In the genomic region with DNA sequence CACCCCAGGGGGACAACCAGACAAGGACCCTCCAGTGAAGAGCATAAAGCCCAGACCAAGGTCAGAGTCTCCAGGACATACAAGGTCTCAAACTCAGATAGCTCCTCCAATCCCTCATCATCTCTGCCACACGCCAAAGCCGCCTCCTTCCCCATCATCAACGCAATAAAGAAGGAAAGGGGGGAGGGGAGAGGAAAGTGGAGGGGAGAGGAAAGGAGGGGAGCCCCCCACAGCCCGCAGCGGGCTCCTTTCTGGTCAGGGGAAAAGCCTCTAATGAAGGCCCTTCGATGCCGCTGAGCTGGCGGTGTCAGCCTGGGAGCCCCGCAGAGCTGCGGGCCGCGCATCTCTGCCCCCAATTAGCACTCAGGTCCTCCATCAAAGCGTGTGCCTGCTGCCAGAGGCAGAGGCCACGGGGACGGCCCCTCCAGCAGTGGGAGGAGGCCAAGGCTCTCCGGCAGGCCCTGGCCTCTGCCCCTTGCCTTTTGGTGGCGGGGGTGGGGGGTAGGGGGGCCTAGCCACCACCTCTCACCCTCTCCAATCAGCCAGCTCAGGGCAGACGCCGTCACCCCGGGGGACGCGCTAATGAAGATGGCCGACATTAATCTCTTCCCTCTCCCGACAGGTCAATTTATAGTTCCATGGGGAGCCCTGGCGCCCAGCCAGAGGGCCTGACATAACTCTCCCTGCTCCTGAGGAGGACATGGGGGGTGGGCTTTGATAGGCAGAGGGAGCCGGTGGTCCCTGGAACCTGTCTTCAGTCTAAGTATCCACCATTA, we compare ENCODE assay signal across 7 mouse cellular contexts. TPM values are rescaled to one million over a fixed set of nuclear protein-coding genes. Genes with fewer than 3 reads are reported as not detected.
DNase-seq lines count a peak whose midpoint lies in the region; ATAC-seq and TF ChIP-seq lines count a peak whose summit lies in the region.

No protein-coding gene starts in this region.

- WGBS in embryonic facial prominence, embryonic 13.5 days, result 2% methylated on average over 26 of the region's 26 CpGs
- 8% methylated on average over 26 of the region's 26 CpGs for WGBS in intestine, embryonic 14.5 days
- under 1% methylated on average over 26 of the region's 26 CpGs for WGBS in neural tube, embryonic 15.5 days

- H3K4me3 ChIP-seq in layer of hippocampus, adult 2 months, result peak overlapping the region; percentile 45
- H3K4me3 ChIP-seq in embryonic facial prominence, embryonic 13.5 days, result peak overlapping the region; percentile 66
- H3K4me3 ChIP-seq in intestine, embryonic 14.5 days (ENCODE audit: low read depth, low read length), result peak overlapping the region; percentile 6
- peak overlapping the region; percentile 56 for H3K4me3 ChIP-seq in neural tube, embryonic 15.5 days (replicated peaks)

- no peaks in the 10 kb centered on the region for H3K36me3 ChIP-seq in embryonic facial prominence, embryonic 13.5 days
- no peaks in the 10 kb centered on the region for H3K36me3 ChIP-seq in intestine, embryonic 14.5 days (ENCODE audit: control insufficient read depth, insufficient read depth, low read length)
- H3K36me3 ChIP-seq in neural tube, embryonic 15.5 days, result no peaks in the 10 kb centered on the region

- H3K9ac ChIP-seq in embryonic facial prominence, embryonic 13.5 days, result peak overlapping the region; percentile 64
- H3K9ac ChIP-seq in intestine, embryonic 14.5 days (ENCODE audit: low read length), result 0 out of 2 replicates have a peak overlapping the region, but pooled peaks have one; percentile 17
- H3K9ac ChIP-seq in neural tube, embryonic 15.5 days (replicated peaks), result peak overlapping the region; percentile 68

- DNase-seq in layer of hippocampus, adult 2 months (ENCODE audit: low spot score in 2 of 2), result no peak
- no peak for DNase-seq in layer of hippocampus, adult 9-10 months (ENCODE audit: low spot score)
- DNase-seq in intestine, embryonic 14.5 days (ENCODE audit: low spot score), result peak; percentile 61
- DNase-seq in right cerebral cortex, adult 2 months (ENCODE audit: low spot score in 2 of 2), result no peak
- no peak for DNase-seq in ovary, postnatal 36 days (ENCODE audit: low spot score)

- H3K4me1 ChIP-seq in embryonic facial prominence, embryonic 13.5 days, result peaks cover 81% of the 10 kb centered on the region
- peaks cover 44% of the 10 kb centered on the region for H3K4me1 ChIP-seq in intestine, embryonic 14.5 days (replicated peaks; ENCODE audit: control insufficient read depth, insufficient read depth, low read length)
- peaks cover 90% of the 10 kb centered on the region for H3K4me1 ChIP-seq in neural tube, embryonic 15.5 days

- no peaks in the 10 kb centered on the region for H3K9me3 ChIP-seq in embryonic facial prominence, embryonic 13.5 days
- no peaks in the 10 kb centered on the region for H3K9me3 ChIP-seq in intestine, embryonic 14.5 days (ENCODE audit: control insufficient read depth, low read length)
- H3K9me3 ChIP-seq in neural tube, embryonic 15.5 days (replicated peaks), result no peaks in the 10 kb centered on the region

- peak overlapping the region; percentile 76 for H3K4me2 ChIP-seq in embryonic facial prominence, embryonic 13.5 days
- H3K4me2 ChIP-seq in intestine, embryonic 14.5 days (ENCODE audit: low read length), result peak overlapping the region; percentile 74
- H3K4me2 ChIP-seq in neural tube, embryonic 15.5 days, result peak overlapping the region; percentile 83

- H3K27ac ChIP-seq in layer of hippocampus, adult 2 months, result peak overlapping the region; percentile 83
- H3K27ac ChIP-seq in embryonic facial prominence, embryonic 13.5 days, result no peak overlapping the region
- H3K27ac ChIP-seq in intestine, embryonic 14.5 days (ENCODE audit: low read depth), result no peak overlapping the region
- peak overlapping the region; percentile 87 for H3K27ac ChIP-seq in neural tube, embryonic 15.5 days (replicated peaks)

- peaks cover 7% of the 10 kb centered on the region; the same call in 1 of the 2 replicates for H3K27me3 ChIP-seq in embryonic facial prominence, embryonic 13.5 days
- no peaks in the 10 kb centered on the region for H3K27me3 ChIP-seq in intestine, embryonic 14.5 days (replicated peaks; ENCODE audit: control insufficient read depth, insufficient read depth, low read length)
- H3K27me3 ChIP-seq in neural tube, embryonic 15.5 days (replicated peaks), result peaks cover 15% of the 10 kb centered on the region

- no peak for TF ChIP-seq CTCF in layer of hippocampus, adult 2 months (conservative IDR thresholded peaks at IDR 0.05)

- ATAC-seq in embryonic facial prominence, embryonic 13.5 days (ENCODE audit: insufficient number of reproducible peaks, insufficient read depth, low FRiP score, low TSS enrichment, low read depth), result no peak
- no peak for ATAC-seq in intestine, embryonic 14.5 days (replicated peaks; ENCODE audit: low FRiP score, low TSS enrichment, low read depth)
- no peak for ATAC-seq in neural tube, embryonic 15.5 days (ENCODE audit: low FRiP score)

RNA-seq across cellular contexts. Expression of gene Tcf20, which starts 26.7 kb away (rescaled TPM):
- total RNA-seq in layer of hippocampus, adult 2 months (2021), result 100 to 1,000 TPM; 219 to 230 TPM
- 15.2 and 15.8 TPM in 2 replicates for polyA plus RNA-seq in embryonic facial prominence, embryonic 13.5 days (2015; fragmentation: Nextera tagmentation; extraction: Ambion mirVana)
- 11.7 and 12.4 TPM in 2 replicates for polyA plus RNA-seq in intestine, embryonic 14.5 days (2014; fragmentation: Nextera tagmentation; extraction: Ambion mirVana)
- 11.2 and 11.5 TPM in 2 replicates for polyA plus RNA-seq in neural tube, embryonic 15.5 days (2015; fragmentation: Nextera tagmentation; extraction: Ambion mirVana)

Comparison
In these comparisons a context has a peak if more than half of its experiments do, and no peak if none do; other contexts are left out.
1. H3K27ac ChIP-seq: peak in layer of hippocampus, adult 2 months (single experiment) and neural tube, embryonic 15.5 days (single experiment); none in embryonic facial prominence, embryonic 13.5 days (single experiment) and intestine, embryonic 14.5 days (single experiment).
2. H3K4me3 ChIP-seq: peak in every context shown above with its lines; median percentile 66 in embryonic facial prominence, embryonic 13.5 days; 56 in neural tube, embryonic 15.5 days; 45 in layer of hippocampus, adult 2 months; 6 in intestine, embryonic 14.5 days.
3. H3K9ac ChIP-seq: peak in every context shown above with its lines; median percentile 68 in neural tube, embryonic 15.5 days; 64 in embryonic facial prominence, embryonic 13.5 days; 17 in intestine, embryonic 14.5 days.
4. Peak in every context shown above with its lines, with median percentiles within 50 percentile points of each other: H3K4me2 ChIP-seq.